Mouse (Mus musculus): ENCODE measurements around the gene Nodal. TPM values are rescaled to one million over a fixed set of nuclear protein-coding genes. Genes with fewer than 3 reads are reported as not detected.

Gene Nodal
- total and polyA plus RNA-seq, 3 experiments = not detected

GRCm38 (mm10) chr10:61426251-61426757 lies 8.5 kb downstream of the Nodal start:
- no peak for DNase-seq (ENCODE audit: low read depth, low spot score)
- TF ChIP-seq NRF1 (IDR thresholded peaks at IDR 0.05; ENCODE audit: insufficient read depth, low read depth, low read length, poor library complexity, severe bottlenecking) (no peak), NELFE (IDR thresholded peaks at IDR 0.05; ENCODE audit: low read depth, low read length) (no peak), ZC3H11A (IDR thresholded peaks at IDR 0.05; ENCODE audit: low read depth, low read length) (no peak), ELF1 (IDR thresholded peaks at IDR 0.05; ENCODE audit: low read depth, low read length) (no peak), E2F4 (IDR thresholded peaks at IDR 0.05; ENCODE audit: borderline replicate concordance, low read depth, low read length) (no peak), POLR2A (IDR thresholded peaks at IDR 0.05; ENCODE audit: control insufficient read depth in 1 of 2, insufficient read depth in 1 of 2, low read depth in 1 of 2, low read length in 2 of 2, poor library complexity in 1 of 2) (no peak), ZNF384 (IDR thresholded peaks at IDR 0.05; ENCODE audit: low read depth, low read length) (no peak), GATA1 (IDR thresholded peaks at IDR 0.05; ENCODE audit: low read depth, low read length) (no peak), MAFK (IDR thresholded peaks at IDR 0.05; ENCODE audit: borderline replicate concordance, low read depth, low read length) (no peak), RAD21 (IDR thresholded peaks at IDR 0.05; ENCODE audit: low read depth, low read length) (no peak), MEF2A (IDR thresholded peaks at IDR 0.05; ENCODE audit: extremely low read depth, insufficient replicate concordance, low read depth, low read length, poor library complexity, severe bottlenecking) (no peak), ZKSCAN1 (IDR thresholded peaks at IDR 0.05; ENCODE audit: low read depth, low read length) (no peak), UBTF (IDR thresholded peaks at IDR 0.05; ENCODE audit: borderline replicate concordance, insufficient read depth, low read depth, low read length) (no peak), CHD1 (IDR thresholded peaks at IDR 0.05; ENCODE audit: low read depth, low read length) (no peak), ZMIZ1 (IDR thresholded peaks at IDR 0.05; ENCODE audit: low read depth, low read length) (no peak), MAZ (IDR thresholded peaks at IDR 0.05; ENCODE audit: low read depth, low read length) (no peak), MYB (IDR thresholded peaks at IDR 0.05; ENCODE audit: low read depth, low read length) (no peak), POLR2AphosphoS5 (IDR thresholded peaks at IDR 0.05; ENCODE audit: borderline replicate concordance, low read depth, low read length) (no peak), USF1 (IDR thresholded peaks at IDR 0.05; ENCODE audit: low read depth, low read length) (no peak)
- H3K4me1 ChIP-seq (ENCODE audit: control insufficient read depth in 1 of 2, insufficient read depth in 2 of 2, low read length in 2 of 2) = no peaks in the 10 kb centered on the region
- H3K9ac ChIP-seq (ENCODE audit: control insufficient read depth, low read depth, low read length, poor library complexity, severe bottlenecking) = no peak overlapping the region
- H3K4me3 ChIP-seq (ENCODE audit: control insufficient read depth in 1 of 2, insufficient read depth in 1 of 2, low read depth in 2 of 2, low read length in 2 of 2) = no peak overlapping the region
- H3K27ac ChIP-seq (ENCODE audit: control insufficient read depth, low read depth, low read length) = no peak overlapping the region
- H3K36me3 ChIP-seq (ENCODE audit: control insufficient read depth in 1 of 2, insufficient read depth in 2 of 2, low read length in 2 of 2) = peaks cover 0 to 2% of the 10 kb centered on the region in 2 experiments; a peak in 1 of 4 replicates
- H3K79me2 ChIP-seq (ENCODE audit: control insufficient read depth, insufficient read depth, low read length, poor library complexity) = no peaks in the 10 kb centered on the region
- no peaks in the 10 kb centered on the region for H3K9me3 ChIP-seq (replicated peaks; ENCODE audit: insufficient read depth, low read length)
- H3K27me3 ChIP-seq (ENCODE audit: control insufficient read depth in 1 of 2, insufficient read depth in 2 of 2, low read length in 2 of 2) = no peaks in the 10 kb centered on the region

- DNase-seq (ENCODE audit: low read depth, low spot score) = peak; percentile 37
- H3K4me1 ChIP-seq (ENCODE audit: control insufficient read depth in 1 of 2, insufficient read depth in 2 of 2, low read length in 2 of 2) = no peaks in the 10 kb centered on the region
- peaks cover 0 to 4% of the 10 kb centered on the region in 2 experiments; a peak in 1 of 4 replicates for H3K36me3 ChIP-seq (ENCODE audit: control insufficient read depth in 1 of 2, insufficient read depth in 2 of 2, low read length in 2 of 2)
- H3K4me3 ChIP-seq (ENCODE audit: control insufficient read depth in 1 of 2, insufficient read depth in 1 of 2, low read depth in 2 of 2, low read length in 2 of 2) = no peak overlapping the region
- TF ChIP-seq ZNF384 (IDR thresholded peaks at IDR 0.05; ENCODE audit: low read depth, low read length) (peak; percentile 51), ELF1 (IDR thresholded peaks at IDR 0.05; ENCODE audit: low read depth, low read length) (no peak), RCOR1 (IDR thresholded peaks at IDR 0.05; ENCODE audit: low read depth, low read length) (no peak)
- no peak overlapping the region for H3K27ac ChIP-seq (ENCODE audit: control insufficient read depth, low read depth, low read length)
- H3K79me2 ChIP-seq (ENCODE audit: control insufficient read depth, insufficient read depth, low read length, poor library complexity) = no peaks in the 10 kb centered on the region
- H3K9me3 ChIP-seq (replicated peaks; ENCODE audit: insufficient read depth, low read length) = no peaks in the 10 kb centered on the region
- no peak overlapping the region for H3K9ac ChIP-seq (ENCODE audit: control insufficient read depth, low read depth, low read length, poor library complexity, severe bottlenecking)
- no peaks in the 10 kb centered on the region for H3K27me3 ChIP-seq (ENCODE audit: control insufficient read depth in 1 of 2, insufficient read depth in 2 of 2, low read length in 2 of 2)
Measured at GRCm38 (mm10) chr10:61427951-61428350, 10.2 kb downstream of the Nodal start.

Measured in MEL (cell line).